Mouse (Mus musculus) 3T3-L1 (cell line): ENCODE measurements around the gene Wdfy2.
A peak's percentile ranks its signal among the peaks of the same experiment; 100 is the strongest.
"Not testable (repeated sequence)": the region's sequence is repeated elsewhere in the genome, so short reads cannot be mapped to it uniquely, and the experiment has no call there.

ENCODE experiments used
- DNase-seq: peaks from one replicate; pipeline ENCODE4 v3.0.0-alpha.2; 2015; ENCODE audit warnings: low read depth, low spot score

The Wdfy2 gene

GRCm38 (mm10) chr14:62878634-62879430 is 41.4 kb downstream of the Wdfy2 start:
- peak; percentile 5 for DNase-seq

DNA sequence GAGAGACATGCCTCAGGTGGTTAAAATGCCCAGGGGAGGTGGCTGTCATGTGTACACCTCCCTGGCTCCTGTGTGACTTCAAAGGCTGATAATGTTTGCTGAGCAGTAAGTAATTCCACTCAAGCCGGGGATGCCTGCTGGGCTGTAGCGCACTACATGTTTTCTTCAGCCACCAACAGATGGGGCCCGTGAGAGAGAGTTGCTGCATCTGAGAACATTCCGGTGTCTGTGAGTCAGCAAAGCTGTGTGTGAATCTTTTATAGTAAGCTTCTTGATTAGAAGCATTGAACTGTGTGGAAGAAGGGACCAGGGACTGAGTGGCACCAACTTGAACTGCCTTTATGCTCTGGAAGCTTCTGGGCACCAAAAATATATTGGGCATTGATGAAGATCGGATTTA is 42.0 kb downstream of the Wdfy2 start:
- DNase-seq, result peak; percentile 88

DNA sequence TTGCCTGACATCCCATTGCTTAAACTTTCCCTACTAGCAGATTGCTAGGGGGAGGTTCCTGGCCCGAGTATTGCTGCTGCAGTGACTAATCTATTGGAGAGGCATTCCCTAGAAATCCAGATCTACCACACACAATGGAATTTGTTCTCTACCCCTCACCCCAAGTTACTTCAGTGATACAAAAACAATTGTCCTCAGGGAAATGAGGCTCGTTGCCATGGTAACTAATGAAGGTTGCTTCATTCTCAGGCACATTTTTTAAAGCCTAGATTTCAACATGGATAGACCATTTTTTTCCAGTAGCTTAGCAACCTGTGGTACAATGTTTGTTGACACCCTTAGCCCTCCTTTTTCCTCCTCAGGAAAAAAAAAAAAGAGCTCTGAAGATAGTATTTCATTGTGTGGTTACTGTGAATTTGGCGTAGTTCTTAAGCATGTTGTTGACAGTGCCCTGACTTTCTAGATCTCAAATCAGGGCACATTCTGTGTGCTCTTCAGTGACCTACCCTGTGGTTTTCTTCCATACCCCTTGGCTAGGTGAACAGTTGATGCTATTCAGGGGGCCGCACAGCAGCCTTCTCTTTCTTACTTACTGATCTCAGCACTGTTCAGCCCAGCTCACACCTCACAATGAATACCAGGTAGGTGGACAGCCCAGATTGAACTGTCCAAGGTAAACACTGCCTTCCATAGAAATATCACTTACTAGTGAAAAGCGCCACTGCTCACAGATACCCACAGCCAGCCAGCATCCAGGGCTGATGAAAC is 42.8 kb downstream of the Wdfy2 start:
- peak; percentile 92 for DNase-seq

GRCm38 (mm10) chr14:62882061-62882614 is 44.7 kb downstream of the Wdfy2 start:
- peak; percentile 6 for DNase-seq

- no peak for DNase-seq
Measured at GRCm38 (mm10) chr14:62883551-62883950, 46.1 kb downstream of the Wdfy2 start.

- no peak for DNase-seq
Measured at GRCm38 (mm10) chr14:62884171-62884570, 46.7 kb downstream of the Wdfy2 start.

DNA sequence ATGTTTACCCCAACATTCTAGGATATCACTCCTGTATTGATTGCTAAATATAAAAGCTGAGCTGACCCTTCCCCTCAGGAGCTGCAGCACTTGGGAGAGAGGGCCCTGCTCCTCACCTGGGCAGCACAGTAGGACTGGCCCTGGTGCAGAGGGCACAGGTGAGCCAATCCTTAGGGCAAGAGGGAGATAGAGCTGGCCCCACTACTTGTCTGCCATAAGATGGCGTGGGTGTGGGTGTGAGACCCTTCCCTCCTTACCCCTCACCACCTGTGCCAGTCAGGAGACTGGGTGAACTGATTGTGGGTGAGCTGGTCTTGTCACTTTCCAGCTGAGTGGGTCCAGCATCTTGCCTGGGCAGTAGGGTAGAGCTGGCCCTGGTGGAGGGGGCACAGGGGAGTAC is 47.2 kb downstream of the Wdfy2 start:
- DNase-seq, result no peak

GRCm38 (mm10) chr14:62885146-62885545 is 47.7 kb downstream of the Wdfy2 start:
- DNase-seq, result no peak

- DNase-seq, result no peak
Measured at GRCm38 (mm10) chr14:62891401-62891800, 53.9 kb downstream of the Wdfy2 start.

- DNase-seq, result peak; percentile 9
Measured at GRCm38 (mm10) chr14:62892771-62893641, 55.5 kb downstream of the Wdfy2 start.

GRCm38 (mm10) chr14:62893642-62894180 is 56.2 kb downstream of the Wdfy2 start:
- not testable (repeated sequence) for DNase-seq

DNA sequence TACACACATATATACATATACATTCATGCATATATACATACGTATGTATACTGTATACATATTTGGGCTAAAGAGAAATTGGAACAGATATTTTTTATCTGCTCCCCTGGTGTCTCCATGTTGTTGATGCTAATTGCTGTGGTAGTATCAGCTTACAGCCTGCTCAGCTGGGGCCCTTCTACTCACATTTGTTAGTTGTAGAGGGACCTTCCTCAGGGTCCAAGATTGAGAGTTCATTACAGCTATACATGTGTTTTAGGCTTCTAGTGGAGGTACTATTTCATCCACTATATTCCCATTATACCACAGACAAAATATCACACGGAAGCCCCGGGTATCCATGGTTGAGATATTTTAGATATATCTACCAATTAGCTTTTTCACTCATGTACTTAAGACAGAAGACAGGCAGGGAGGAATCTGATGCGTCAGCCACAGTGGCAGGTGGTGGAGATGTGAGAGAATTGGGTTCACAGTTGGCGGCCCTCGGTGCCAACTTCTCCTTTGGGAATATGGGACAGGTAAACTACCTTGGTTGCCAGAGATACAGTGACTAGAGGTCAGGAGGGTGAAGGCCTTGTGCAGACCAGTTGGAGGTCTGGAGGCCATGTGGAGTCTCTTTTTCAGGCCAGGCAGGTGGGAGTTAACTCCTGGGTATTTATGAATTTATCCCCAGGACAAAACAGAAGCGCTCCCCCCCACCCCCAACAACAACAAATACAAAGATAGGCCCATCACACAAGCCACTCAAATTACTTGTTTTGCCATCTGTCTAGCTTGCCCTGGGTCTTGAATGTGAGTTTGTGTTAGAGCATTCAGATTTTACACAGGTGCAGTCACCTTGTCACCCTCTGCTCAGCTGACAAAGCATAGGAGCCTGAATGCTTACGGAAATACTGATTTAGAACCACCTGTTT is 57.7 kb downstream of the Wdfy2 start:
- DNase-seq, result no peak

DNA sequence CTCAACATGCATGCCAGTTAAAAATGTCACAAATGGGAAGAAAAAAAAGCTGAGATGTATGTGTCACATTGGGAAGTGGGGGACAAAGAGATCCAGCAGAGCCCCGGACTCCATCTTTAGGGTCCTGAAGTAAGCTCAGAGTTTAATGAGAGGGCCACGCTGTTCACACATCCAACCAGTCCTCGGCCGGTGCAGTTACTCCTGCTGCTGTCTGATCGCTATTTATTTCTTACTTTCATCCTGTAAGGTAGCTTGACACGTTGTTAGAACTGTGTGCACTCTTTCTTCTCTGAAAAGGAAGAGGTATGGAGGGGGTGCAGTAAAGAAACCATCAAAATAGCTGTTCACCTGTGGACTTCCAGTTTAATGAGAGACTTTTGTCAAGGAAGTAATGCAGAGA is 60.6 kb downstream of the Wdfy2 start:
- DNase-seq, result no peak

DNA sequence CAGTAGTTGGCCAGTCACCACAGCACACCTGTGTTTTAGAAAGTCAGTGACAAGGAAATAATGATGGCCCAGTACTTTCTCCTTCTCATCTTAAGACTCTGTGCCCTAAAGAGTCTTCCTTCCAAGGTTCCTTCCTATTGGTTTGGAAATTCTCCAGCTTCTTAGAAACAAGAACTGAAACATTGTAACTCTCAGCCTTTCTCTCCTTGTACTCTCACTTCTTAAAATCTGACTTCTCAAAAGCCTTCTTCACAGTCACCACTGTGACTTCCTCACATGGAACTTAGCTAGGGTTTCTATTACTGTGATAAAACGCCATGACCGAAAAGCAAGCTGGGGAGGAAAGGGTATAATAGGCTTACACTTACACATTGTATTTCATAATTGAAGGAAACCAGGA is 70.4 kb downstream of the Wdfy2 start:
- DNase-seq, result no peak

DNA sequence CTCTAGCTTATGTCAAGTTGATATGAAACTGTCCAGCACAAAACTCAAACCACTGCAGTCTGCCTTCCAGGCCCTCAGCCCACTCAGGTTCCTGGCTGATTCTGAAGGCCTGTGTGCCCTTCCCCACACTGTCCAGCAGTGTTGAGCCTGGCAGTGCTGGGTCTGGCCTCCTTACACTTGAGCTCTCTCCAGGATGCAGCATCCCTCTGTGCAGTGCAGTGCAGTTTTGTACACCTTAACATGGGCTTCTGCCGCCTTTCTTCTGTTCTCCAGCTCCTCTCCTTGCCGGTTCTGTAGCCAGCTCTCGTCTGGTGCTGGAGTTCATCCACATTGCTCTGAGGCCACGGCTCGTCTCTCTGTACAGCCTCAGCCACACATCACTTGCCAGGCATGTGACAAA is 71.1 kb downstream of the Wdfy2 start:
- DNase-seq, result no peak

DNA sequence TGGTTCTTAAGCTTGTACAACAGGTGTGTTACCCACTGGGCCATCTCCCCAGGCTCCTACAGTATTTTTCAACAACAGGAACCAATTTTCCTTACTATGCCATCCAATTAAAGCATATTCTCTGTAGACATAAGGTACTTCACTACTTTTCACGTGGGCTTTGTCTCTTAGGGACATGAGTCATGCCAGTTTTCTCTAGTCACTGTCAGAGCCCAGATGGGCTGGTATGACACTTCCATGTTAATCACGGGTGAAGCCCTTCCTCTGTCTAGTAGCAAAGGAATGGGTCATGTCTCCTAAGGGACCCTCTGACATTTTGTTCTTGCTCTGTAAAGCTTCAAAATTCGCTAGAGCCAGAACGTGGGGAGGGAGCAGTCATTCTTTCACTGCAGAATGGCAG is 73.4 kb downstream of the Wdfy2 start:
- DNase-seq, result no peak

GRCm38 (mm10) chr14:62915146-62915685 is 77.7 kb downstream of the Wdfy2 start:
- DNase-seq, result no peak

DNA sequence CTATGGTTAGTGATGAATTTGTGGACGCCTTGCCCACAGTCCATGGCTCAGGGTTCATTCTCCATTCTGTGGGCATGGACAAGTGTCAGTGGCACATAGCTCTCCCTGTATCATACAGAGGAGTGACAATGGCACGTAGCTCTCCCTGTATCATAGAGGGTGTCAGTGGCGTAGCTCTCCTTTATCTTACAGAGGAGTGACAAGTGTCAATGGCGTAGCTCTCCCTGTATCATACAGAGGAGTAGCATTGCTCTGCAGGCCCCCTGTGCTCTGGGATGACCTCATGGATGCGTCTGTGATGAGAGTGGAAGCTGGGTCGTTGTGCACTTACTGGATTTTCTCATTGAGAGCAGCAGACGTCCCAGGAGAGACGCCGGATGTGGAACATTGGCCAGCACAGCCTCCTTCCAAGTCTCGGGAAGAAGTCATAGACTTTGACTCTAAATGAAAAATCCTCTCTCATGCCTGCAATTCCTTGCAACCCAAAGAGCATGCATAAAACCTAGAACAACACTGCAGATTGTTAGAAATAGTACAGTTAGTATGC is 79.1 kb downstream of the Wdfy2 start:
- DNase-seq, result no peak

DNA sequence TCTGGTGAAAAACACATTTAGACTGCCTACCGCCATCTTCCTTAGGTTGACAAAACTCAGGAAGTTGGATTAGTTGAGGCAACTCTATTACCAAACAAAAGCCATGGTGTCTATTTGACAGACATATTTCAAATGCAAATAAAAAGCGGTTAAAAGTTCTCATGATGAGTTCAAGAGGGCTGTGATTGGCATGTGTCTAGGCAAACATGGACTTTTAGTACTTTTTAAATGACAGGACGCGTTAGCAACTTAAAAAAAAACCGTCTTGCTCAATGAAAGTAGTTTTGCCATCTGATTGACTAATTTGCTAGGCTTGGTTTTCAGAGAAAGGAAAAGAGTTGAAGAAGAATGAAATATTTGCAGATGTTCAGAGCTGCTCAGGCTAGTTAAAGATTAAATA is 83.9 kb downstream of the Wdfy2 start:
- no peak for DNase-seq

DNA sequence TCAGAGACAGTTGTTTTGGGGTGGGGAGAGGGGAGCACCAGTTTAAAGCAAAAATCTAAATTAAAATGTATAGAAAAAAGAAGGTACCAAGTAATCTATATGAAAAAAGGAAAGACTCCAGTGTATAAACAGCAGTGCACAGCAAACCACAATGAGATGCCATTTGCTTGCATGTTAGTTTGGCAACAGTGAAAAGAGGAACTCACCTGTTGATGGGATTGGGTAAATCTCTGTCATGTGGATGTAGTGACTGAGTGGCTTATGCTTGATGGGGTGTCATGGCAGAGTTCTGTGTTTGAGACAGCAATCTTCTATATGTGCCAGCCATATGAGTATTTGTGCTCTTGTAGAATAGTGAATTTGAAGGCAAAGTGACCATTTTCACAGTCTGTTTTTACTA is 85.2 kb downstream of the Wdfy2 start:
- DNase-seq, result no peak
